Mouse (Mus musculus) heart, adult 18-20 months (tissue): ENCODE data around the gene Ace. TPM values are rescaled to one million over a fixed set of nuclear protein-coding genes. Genes with fewer than 3 reads are reported as not detected.
A peak's percentile ranks its signal among the peaks of the same experiment; 100 is the strongest.

ENCODE experiments used
- DNase-seq, 2 experiments: peaks; one replicate each; pipeline ENCODE4 v3.0.0; 2021 to 2022; ENCODE audit warnings: mixed read lengths in 1 of 2
- total RNA-seq, 2 experiments: library from RNA; stranded (reverse); gene quantifications; 2 replicates each; pipeline ENCODE4 v1.2.3; 2021

The Ace gene
- total RNA-seq, 2 experiments from 2014 or later = 22.2 to 25.1 TPM

- DNase-seq = peak; percentile 71 to 89
Measured at GRCm38 (mm10) chr11:105944770-105945672, 22.7 kb upstream of the Ace start.

GRCm38 (mm10) chr11:105946694-105947154 lies 21.0 kb upstream of the Ace start:
- DNase-seq = no peak

- no peak for DNase-seq
Measured at GRCm38 (mm10) chr11:105948255-105948654, 19.5 kb upstream of the Ace start.

DNA sequence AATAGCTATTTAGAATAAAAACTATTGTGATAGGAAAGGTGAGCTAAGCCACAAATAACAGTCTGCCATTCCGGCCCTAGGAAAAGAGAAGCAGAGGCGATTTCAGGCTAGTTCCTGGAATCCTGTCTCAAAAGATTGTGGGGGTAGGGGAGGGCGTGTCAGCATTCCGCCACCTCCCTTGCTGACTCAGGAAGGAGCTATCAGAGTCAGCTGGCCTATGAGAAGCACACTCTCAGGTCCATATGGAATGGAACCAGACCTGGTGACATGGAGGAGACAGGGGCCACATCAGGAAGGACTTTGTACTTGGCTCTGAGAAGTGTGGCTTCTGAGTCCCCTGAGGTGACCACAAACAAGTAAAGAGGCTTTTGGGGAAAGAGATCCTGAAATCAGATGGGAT lies 17.2 kb upstream of the Ace start:
- no peak for DNase-seq

GRCm38 (mm10) chr11:105951601-105952044 lies 16.1 kb upstream of the Ace start:
- DNase-seq = no peak

DNA sequence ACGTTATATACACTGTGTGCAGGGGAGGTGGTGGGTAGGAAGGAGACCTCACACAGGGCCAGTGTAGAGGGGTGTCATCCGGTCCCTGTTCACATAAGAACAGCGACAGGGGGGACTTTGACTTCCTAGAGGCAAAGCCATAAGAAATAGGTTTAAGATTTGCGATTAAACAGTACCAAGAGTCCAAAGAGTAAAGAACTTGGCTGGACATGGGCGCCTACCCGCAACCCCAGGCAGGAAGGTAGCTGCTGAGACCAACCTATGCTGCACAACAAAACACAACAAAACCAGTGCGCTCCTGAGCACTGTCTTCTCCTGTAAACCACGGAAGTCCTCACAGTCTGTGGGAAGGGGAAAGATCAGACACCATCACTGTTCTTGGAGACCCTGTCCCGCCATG lies 15.6 kb upstream of the Ace start:
- no peak for DNase-seq

DNA sequence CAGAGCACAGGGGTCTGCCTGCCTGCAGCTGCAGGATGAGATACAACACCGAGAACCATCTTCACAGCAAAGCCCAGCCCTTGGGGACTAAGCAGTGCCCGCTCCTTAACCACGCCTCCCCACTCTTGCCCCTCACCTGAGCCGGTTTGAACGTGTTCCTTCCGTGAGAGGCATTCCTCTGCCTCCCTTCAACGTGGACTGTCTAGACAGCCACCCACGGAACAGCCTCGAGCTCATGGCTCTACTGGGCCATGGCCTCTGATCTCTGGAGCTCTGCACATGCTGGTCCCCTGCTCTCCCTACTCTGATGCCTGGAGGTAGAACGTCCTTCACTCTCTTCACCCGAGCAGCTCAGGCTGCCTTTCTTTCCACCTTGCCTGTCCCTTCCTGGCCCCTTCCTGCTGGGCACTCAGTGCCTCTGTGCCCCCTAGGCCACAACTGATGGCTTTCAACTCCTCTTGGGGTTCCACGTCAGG lies 14.8 kb upstream of the Ace start, which contains the start of gene Cyb561:
Gene Cyb561, minus strand, starts transcription at position 426 of the 476 bp plus-strand sequence.
- DNase-seq = no peak

DNA sequence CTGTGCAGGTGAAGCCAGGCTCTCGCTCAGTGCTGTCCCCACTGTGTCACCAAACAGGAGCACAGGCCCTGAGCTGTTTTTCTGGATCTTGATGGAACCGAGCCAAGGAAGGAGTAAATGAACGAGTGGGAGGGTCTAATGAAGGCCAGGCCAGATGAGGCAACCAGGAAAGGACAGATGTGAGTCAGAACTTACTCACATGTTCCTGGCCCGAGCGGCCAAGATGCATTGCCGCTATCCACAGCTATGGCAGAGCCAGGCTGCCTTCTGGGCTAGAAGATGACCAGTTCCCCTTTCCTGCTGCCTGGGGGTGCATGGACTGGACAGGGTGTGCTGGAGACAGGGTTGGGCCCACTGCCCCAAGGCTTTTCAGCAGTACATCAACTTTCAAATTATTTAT lies 14.3 kb upstream of the Ace start:
- peak; percentile 73 to 86 for DNase-seq

DNA sequence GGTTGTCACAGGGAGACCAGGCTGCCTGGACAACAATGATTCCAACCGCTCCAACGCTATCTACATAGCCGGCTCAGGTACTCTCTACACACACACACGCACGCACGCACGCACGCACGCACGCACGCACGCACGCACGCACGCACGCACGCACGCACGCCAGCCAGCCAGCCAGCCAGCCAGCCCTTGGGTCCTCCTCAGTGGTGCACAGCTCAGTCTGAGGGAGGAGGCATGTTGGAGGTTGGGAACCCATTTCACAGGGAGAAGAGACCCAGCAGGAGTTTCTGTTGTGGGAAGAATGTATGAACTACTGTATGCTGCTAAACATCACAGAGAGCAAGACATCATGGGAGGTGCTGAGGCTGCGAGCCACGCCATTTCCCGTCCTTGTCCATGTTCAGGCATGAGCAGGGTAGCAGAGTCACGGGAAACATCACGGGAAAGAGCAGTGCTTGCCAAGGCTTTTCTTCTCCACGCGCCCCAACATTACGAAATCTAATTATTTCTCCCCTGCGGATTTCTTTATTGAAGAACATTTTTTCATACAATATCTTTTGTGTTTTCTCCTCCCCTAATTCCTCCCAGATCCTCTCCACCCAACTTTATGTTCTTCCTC lies 11.8 kb upstream of the Ace start:
- DNase-seq = peak in 1 of 2 experiments; percentile 47

GRCm38 (mm10) chr11:105957501-105957900 lies 10.2 kb upstream of the Ace start:
- DNase-seq = no peak

- no peak for DNase-seq
Measured at GRCm38 (mm10) chr11:105958566-105958965, 9.2 kb upstream of the Ace start.

- DNase-seq = peak in 1 of 2 experiments; percentile 62
Measured at GRCm38 (mm10) chr11:105959355-105959754, 8.4 kb upstream of the Ace start.

- DNase-seq = no peak
Measured at GRCm38 (mm10) chr11:105964691-105965090, 3.1 kb upstream of the Ace start.

GRCm38 (mm10) chr11:105966288-105966687 lies 1.5 kb upstream of the Ace start:
- DNase-seq = no peak

DNA sequence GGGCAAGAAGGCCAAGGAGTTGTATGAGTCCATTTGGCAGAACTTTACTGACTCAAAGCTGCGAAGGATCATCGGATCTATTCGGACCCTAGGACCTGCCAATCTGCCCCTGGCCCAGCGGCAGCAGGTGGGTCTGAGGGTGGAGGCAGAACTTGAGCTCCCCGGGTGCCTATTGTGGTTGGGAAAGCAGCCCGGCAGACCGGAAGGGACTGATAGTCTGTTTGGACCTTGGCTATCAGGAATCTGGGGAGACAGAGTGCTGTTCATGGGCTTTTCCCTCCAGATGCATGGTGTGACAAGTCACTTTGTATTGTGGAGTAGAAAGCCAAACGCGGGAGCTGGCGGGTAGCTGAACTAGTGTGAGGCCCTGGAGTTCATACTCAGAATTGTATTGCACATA lies 1.2 kb downstream of the Ace start:
- peak; percentile 42 to 52 for DNase-seq

GRCm38 (mm10) chr11:105969516-105969915 lies 1.8 kb downstream of the Ace start:
- peak; percentile 83 to 84 for DNase-seq

DNA sequence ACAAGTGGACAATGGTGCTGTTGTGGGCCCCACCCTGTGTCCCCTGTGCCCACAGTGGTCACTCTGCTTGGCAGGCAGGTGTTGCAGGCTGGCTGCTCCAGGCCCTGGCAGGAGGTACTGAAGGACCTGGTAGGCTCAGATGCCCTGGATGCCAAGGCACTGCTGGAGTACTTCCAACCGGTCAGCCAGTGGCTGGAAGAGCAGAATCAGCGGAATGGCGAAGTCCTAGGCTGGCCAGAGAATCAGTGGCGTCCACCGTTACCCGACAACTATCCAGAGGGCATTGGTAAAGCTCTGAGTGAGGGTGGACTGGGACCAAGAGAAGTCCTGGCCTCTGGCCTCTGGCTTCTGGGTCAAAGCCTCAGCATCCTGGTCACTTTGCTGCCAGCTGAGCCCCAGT lies 6.8 kb downstream of the Ace start:
- no peak for DNase-seq

DNA sequence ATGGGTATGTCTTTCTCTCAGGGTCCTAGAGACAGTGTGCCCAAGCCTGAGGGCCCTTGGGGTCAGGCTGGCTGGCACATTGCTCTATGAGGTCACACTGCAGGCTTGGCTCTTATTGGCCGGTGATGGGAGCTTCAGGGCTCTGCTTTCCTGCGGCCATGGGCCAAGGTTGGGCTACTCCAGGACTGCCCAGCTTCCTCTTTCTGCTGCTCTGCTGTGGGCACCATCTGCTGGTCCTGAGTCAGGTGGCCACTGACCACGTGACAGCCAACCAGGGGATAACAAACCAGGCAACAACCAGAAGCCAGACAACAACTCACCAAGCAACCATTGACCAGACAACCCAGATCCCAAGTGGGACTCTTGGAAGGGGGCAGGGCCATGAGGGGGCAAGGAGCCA lies 7.3 kb downstream of the Ace start:
- DNase-seq = no peak

DNA sequence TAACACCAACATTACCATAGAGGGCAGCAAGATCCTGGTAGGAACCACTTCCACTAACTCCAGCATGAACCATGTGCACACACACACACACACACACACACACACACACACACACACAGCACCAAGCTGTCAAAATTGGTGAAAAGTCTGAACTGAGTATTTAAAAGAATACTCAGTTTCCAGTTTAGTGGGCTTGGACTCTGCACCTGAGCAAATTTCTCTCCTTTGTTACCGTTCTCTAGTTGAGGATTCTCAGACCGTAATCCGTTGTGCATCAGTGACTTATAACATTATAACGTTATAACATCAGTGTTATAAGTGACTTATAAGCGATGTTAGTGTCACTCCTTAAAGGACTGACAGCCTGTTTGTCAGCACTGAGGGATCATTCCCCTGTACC lies 7.9 kb downstream of the Ace start:
- DNase-seq = no peak

GRCm38 (mm10) chr11:105978232-105978631 lies 10.5 kb downstream of the Ace start:
- no peak for DNase-seq

- DNase-seq = no peak
Measured at GRCm38 (mm10) chr11:105978634-105979033, 10.9 kb downstream of the Ace start.

DNA sequence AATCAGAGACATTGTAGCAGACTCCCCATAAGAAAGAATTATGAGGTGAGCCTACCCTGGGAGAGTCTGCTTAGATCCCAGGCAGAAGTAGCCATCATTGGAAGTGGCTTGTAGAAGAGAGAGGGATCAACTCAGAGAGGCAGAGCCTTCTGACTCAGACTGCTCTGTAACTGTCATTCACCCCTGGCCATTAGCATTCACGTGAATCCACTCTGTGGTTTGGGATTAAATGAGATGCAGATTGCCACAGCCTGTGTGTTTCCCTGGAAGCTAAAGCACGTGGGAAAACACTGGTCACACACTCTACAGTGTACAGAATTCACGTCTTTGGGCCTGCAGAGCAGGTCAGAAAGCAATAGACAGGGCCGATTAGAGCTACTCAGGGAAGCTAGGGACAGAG lies 16.7 kb downstream of the Ace start:
- no peak for DNase-seq

- DNase-seq = peak in 1 of 2 experiments; percentile 21
Measured at GRCm38 (mm10) chr11:105987446-105987845, 19.7 kb downstream of the Ace start.
